Mouse (Mus musculus) forebrain, embryonic 12.5 days (tissue): ENCODE measurements at regions not wholly inside any gene's neighbourhood (a gene's known extent, or its start where the extent isn't known, plus 50 kb on each side); places are given as distances from the start of the nearest gene placed in this dataset.

ENCODE experiments used
- ATAC-seq: fragments of 200-750 bp; cut with Nextera tagmentation; 2 replicates; pipeline ENCODE4 v1.8.0; 2017; ENCODE audit warnings: moderate TSS enrichment; ENCODE audit not compliant: low FRiP score
- H3K27ac ChIP-seq: fragments of 300-500 bp; sonication (generic); 2 replicates; pipeline ENCODE4 v1.5.1; 2016; ENCODE audit warnings: mild to moderate bottlenecking
- H3K27me3 ChIP-seq: fragments of 300-500 bp; sonication (generic); 2 replicates; pipeline ENCODE4 v1.6.1; 2016; ENCODE audit warnings: mild to moderate bottlenecking
- H3K36me3 ChIP-seq: fragments of 300-500 bp; sonication (generic); replicated peaks from 2 replicates; pipeline ENCODE4 v1.6.1; 2016; ENCODE audit warnings: mild to moderate bottlenecking
- H3K4me1 ChIP-seq: fragments of 300-500 bp; sonication (generic); 2 replicates; pipeline ENCODE4 v1.6.1; 2016
- H3K4me2 ChIP-seq: fragments of 300-500 bp; sonication (generic); 2 replicates; pipeline ENCODE4 v1.6.1; 2016; ENCODE audit warnings: mild to moderate bottlenecking, moderate library complexity
- H3K4me3 ChIP-seq: fragments of 300-500 bp; sonication (generic); replicated peaks from 2 replicates; pipeline ENCODE4 v1.5.1; 2016; ENCODE audit warnings: mild to moderate bottlenecking
- H3K9ac ChIP-seq: fragments of 300-500 bp; sonication (generic); 2 replicates; pipeline ENCODE4 v1.6.1; 2016; ENCODE audit warnings: mild to moderate bottlenecking
- H3K9me3 ChIP-seq: fragments of 300-500 bp; sonication (generic); 2 replicates; pipeline ENCODE4 v1.6.1; 2016
- WGBS: fragments of 180-500 bp; shearing (Covaris S2); methylation state at CpG from one replicate; pipeline ENCODE4 v1.1.7; 2016; 5-methylcytosine and 5-hydroxymethylcytosine counted together

DNA sequence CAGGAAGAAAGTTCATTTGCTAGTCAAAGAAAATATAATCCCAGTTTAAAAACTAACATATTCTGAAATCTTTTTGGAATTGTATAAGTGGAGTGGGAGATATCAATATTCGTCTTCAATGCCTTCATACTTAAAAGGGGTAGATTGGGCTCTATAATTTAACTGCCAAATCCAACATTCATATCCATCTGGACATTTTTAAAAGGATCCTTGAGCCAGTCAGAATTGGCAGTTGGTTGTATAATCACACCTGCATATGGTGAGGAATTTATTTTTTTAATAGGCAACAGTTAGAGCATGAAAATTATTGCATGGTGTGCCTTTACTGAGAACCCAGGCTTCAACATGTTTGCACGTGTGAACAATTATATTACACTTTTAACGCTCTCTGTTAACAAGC is 419.5 kb upstream of the Cd180 start:
- Histone ChIP-seq H3K9ac (no peak overlapping the region), H3K4me1 (no peaks in the 10 kb centered on the region), H3K27ac (no peak overlapping the region), H3K4me2 (no peak overlapping the region), H3K27me3 (no peaks in the 10 kb centered on the region), H3K9me3 (no peaks in the 10 kb centered on the region), H3K36me3 (no peaks in the 10 kb centered on the region), H3K4me3 (no peak overlapping the region)
- no peak for ATAC-seq
- WGBS: 84% methylated on average over 3 of the region's 3 CpGs

DNA sequence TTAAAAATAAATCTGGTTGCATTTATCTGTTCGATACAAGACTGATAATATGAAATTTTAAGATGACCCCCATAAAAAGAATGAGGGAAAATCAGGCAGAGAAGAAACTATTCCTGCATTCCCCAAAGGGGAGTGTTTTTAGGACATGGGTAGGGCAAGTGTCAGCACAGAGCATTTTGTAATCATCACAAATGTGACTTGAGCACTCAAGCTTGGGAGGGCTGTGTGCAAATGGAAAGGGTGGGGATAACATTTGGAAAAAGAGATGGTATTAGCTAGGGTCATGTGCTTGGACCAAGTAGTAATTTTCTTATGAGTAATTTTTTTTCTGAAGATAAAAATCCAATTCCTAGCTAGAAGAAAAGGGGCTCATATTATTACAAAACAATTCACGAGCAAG is 418.1 kb upstream of the Cd180 start:
- Histone ChIP-seq H3K9ac (no peak overlapping the region), H3K4me1 (no peaks in the 10 kb centered on the region), H3K36me3 (no peaks in the 10 kb centered on the region), H3K4me3 (no peak overlapping the region), H3K27me3 (no peaks in the 10 kb centered on the region), H3K27ac (no peak overlapping the region), H3K9me3 (no peaks in the 10 kb centered on the region), H3K4me2 (no peak overlapping the region)
- WGBS: 90% methylated on average over 2 of the region's 2 CpGs
- ATAC-seq: no peak

DNA sequence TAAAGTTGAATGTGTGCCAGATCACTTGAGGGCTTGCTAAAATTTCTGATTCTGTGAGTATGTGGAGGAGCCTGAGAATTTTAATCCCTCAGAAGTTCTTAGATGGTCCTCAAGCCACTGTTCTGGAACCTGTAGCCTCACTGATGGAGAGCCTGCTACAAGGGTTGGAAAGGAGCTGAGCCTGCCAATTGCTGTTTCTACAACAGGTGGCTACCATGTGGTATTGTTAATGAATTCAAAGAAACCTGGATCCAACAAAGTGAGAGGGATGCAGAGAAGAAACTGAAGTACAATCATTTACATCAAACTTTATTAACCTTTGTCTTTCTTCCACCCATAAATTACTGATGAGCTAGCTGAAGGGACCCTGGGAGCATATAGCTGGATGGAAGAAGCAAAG is 416.5 kb upstream of the Cd180 start:
- Histone ChIP-seq H3K4me3 (no peak overlapping the region), H3K4me1 (no peaks in the 10 kb centered on the region), H3K27me3 (no peaks in the 10 kb centered on the region), H3K36me3 (no peaks in the 10 kb centered on the region), H3K9ac (no peak overlapping the region), H3K27ac (no peak overlapping the region), H3K9me3 (0 out of 2 replicates have a peak, but pooled peaks cover 3% of the 10 kb centered on the region), H3K4me2 (no peak overlapping the region)
- no peak for ATAC-seq

DNA sequence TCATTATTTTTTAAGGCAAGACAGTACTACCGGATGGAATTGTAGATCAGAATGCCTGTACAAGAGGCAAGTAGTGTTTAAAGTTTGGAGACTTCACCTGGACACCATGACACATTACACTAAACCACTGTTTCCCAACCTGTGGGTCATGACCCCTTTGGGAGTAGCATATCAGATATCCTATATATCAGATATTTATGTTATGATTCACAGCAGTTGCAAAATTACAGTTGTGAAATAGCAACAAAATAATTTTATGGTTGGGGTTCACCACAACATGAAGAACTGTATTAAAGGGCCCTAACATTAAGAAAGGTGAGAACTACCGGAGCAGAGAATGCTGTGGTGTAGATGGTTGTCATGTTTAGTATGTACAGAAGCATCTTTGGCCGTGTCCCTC is 413.2 kb upstream of the Cd180 start:
- Histone ChIP-seq H3K36me3 (no peaks in the 10 kb centered on the region), H3K4me2 (no peak overlapping the region), H3K27ac (no peak overlapping the region), H3K4me1 (no peaks in the 10 kb centered on the region), H3K4me3 (no peak overlapping the region), H3K27me3 (no peaks in the 10 kb centered on the region), H3K9ac (no peak overlapping the region), H3K9me3 (0 out of 2 replicates have a peak, but pooled peaks cover 3% of the 10 kb centered on the region)
- 93% methylated on average over 3 of the region's 3 CpGs for WGBS
- ATAC-seq: no peak

DNA sequence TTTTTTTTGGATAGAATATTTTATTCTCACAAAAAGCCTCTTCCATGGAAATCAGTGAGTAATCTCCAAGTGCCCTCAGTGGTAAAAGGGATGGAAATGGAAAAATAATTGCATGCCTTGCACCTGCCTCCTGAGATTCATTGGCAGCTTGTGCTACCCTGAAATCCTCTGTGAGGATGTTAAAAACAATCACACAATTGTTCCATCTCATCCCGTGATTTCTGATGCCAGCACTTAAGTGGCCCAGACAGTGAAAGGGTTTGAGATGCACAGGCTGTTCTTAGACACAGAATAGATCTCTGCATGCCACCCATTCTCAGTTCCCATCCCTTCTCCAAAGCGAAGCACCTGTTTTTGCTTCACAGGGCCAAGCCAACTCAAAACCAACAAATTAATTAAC is 398.9 kb upstream of the Cd180 start:
- H3K27ac ChIP-seq: no peak overlapping the region
- H3K36me3 ChIP-seq: no peaks in the 10 kb centered on the region
- WGBS: 70% methylated on average over 2 of the region's 2 CpGs
- no peak overlapping the region for H3K4me3 ChIP-seq
- H3K9ac ChIP-seq: no peak overlapping the region
- no peak overlapping the region for H3K4me2 ChIP-seq
- no peak for ATAC-seq
- no peaks in the 10 kb centered on the region for H3K9me3 ChIP-seq
- H3K4me1 ChIP-seq: no peaks in the 10 kb centered on the region
- no peaks in the 10 kb centered on the region for H3K27me3 ChIP-seq

DNA sequence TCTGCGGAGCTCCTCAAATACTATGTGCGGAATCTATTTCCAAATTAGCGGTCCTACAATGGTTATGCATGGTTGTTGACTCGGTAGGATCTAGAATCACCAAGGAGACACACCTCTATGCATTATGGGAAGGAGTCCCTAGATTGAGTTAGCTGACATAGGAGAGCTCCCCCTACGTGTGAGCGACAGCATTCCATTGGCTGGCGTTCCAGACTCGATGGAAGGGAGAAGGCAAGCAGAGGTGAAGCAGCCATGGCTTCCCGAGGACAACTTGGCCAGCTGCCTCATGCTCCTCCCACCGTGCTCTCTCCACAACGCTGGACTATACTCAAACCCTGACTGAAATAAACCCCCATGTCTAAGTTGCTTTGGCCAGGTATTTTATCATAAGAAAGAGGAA is 398.3 kb upstream of the Cd180 start:
- no peaks in the 10 kb centered on the region for H3K27me3 ChIP-seq
- H3K9ac ChIP-seq: no peak overlapping the region
- ATAC-seq: no peak
- WGBS: 82% methylated on average over 11 of the region's 11 CpGs
- H3K36me3 ChIP-seq: no peaks in the 10 kb centered on the region
- H3K4me2 ChIP-seq: no peak overlapping the region
- H3K4me1 ChIP-seq: no peaks in the 10 kb centered on the region
- no peak overlapping the region for H3K4me3 ChIP-seq
- H3K27ac ChIP-seq: no peak overlapping the region
- H3K9me3 ChIP-seq: no peaks in the 10 kb centered on the region

DNA sequence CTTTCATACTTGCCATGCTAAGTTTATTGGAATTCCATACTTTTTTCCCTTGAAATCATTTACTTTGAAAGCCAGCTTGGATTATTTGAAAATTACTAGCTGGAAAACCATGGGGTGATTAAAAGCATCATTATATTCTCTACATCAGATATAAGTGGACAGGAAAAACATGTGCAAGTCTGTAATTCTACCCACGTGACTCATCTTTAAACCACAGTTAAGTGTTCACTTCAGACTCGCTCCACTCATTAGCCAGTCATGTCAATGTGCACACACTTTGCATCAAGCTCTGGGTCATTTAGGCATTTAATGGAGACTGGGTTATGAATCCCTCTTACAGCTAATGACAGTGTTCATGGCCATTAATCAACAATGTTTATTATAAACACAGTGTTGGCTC is 385.4 kb upstream of the Cd180 start:
- Histone ChIP-seq H3K36me3 (no peaks in the 10 kb centered on the region), H3K4me3 (no peak overlapping the region), H3K9ac (no peak overlapping the region), H3K27ac (no peak overlapping the region), H3K27me3 (no peaks in the 10 kb centered on the region), H3K4me2 (no peak overlapping the region), H3K9me3 (no peaks in the 10 kb centered on the region), H3K4me1 (no peaks in the 10 kb centered on the region)
- 64% methylated on average over 2 of the region's 2 CpGs for WGBS
- ATAC-seq: no peak

DNA sequence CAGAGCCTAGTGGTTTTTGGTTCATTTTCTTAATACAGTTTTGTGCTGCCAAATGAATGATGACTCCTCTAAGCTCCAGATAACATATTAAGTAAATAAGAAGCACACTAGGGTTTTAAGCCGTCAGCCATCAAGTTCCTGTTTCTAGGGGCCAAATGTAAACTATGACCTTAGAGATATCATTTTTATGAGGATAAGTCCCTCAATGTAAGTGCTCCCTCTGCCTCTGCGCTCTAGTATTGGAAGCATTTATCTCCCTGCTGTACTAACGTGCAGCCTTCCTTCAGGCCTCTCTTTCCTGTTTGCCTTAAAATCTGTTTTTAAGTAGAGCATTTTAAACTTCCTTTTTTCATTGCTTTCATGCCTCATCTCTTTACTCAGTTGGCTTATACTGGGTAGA is 381.3 kb upstream of the Cd180 start:
- Histone ChIP-seq H3K4me1 (no peaks in the 10 kb centered on the region), H3K9me3 (no peaks in the 10 kb centered on the region), H3K36me3 (no peaks in the 10 kb centered on the region), H3K9ac (no peak overlapping the region), H3K27me3 (no peaks in the 10 kb centered on the region), H3K4me3 (no peak overlapping the region), H3K4me2 (no peak overlapping the region), H3K27ac (no peak overlapping the region)
- WGBS: 82% methylated on average over 3 of the region's 3 CpGs
- no peak for ATAC-seq

DNA sequence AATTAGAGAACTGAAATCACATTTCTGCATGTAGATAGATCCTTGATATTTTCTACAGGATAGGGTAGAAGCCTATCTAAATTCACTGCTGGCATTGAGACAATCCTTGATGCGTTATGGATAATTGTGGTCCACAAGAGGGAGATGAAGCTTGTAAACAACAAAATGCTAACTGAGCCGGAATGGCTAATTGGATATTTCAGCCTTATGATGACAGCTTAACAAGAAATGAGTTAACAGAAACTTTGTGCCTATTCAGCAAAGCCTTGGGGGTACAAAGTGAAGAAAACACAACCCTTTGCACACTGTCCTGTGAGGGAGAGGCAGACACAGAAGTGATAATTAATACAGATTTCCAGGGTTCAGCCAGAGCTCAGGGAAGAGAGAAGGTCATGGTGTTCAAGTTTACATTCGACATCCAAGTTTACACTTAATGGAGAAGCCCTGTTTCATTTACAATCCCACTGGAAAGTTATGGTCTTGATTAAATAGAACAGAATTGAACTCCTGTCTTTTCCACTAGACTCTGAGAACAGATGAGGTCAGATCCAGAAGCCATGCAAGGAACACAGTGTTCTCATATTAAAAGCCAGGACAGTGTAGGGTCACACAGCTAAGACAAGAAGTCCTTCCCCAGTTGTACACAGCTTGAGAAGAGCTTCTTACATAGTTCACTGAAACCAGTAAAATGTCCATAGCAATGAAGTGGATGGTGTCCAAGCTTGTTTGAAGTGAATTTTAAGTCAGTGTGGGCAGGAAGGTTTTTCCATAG is 377.3 kb upstream of the Cd180 start:
- Histone ChIP-seq H3K4me3 (no peak overlapping the region), H3K4me2 (no peak overlapping the region), H3K9ac (no peak overlapping the region), H3K27ac (no peak overlapping the region), H3K4me1 (no peaks in the 10 kb centered on the region), H3K36me3 (no peaks in the 10 kb centered on the region), H3K27me3 (no peaks in the 10 kb centered on the region), H3K9me3 (no peaks in the 10 kb centered on the region)
- ATAC-seq: no peak
- WGBS: 55% methylated on average over 3 of the region's 3 CpGs

DNA sequence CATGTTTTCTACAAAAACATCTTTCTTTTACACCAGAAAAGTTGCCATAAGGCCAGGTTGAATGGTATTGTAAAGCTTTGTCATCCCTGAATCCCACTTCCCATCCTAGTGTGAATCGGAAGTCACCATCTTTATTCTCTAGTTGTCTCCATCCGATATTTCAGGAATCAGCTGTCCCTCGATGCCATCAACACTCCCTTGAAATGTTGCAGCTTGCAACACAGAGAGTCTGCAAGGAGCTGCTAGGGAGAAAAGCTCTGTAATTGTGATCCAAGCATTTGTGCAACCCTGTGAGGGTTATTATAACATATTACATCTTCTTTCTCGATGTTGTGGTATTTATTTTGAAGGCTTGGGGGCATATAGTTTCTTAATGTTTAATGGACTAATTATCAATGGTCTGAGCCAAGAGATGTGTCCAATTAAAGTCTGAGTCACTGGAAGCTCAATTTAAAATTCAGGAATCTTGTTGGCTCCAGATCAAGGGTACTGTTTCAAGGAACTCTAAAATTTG is 374.4 kb upstream of the Cd180 start:
- WGBS: 89% methylated on average over 4 of the region's 4 CpGs
- Histone ChIP-seq H3K4me3 (no peak overlapping the region), H3K27ac (no peak overlapping the region), H3K36me3 (no peaks in the 10 kb centered on the region), H3K4me2 (no peak overlapping the region), H3K4me1 (no peaks in the 10 kb centered on the region), H3K9me3 (no peaks in the 10 kb centered on the region), H3K27me3 (no peaks in the 10 kb centered on the region), H3K9ac (no peak overlapping the region)
- no peak for ATAC-seq

DNA sequence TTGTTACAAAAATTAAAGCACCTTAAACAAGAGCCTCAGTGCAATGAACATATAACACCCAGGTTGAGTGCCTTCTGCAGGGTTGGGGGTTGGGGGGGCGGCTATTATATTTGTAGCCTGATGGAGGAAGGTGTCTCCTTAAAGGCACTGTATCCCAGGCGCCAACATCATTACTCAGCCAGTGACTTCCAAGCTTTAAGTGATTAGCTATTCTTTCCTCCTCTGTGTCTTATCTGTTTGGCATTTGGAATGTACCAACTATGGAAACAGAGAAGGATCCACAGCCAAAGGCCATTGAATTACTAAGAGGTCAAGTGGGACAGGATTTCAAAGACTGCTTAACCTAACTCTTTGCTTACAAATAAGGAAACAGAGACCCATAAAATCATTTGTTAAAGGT is 373.9 kb upstream of the Cd180 start:
- no peak overlapping the region for H3K4me2 ChIP-seq
- no peaks in the 10 kb centered on the region for H3K27me3 ChIP-seq
- H3K4me3 ChIP-seq: no peak overlapping the region
- H3K4me1 ChIP-seq: no peaks in the 10 kb centered on the region
- no peaks in the 10 kb centered on the region for H3K36me3 ChIP-seq
- 88% methylated on average over 2 of the region's 2 CpGs for WGBS
- no peak overlapping the region for H3K9ac ChIP-seq
- H3K9me3 ChIP-seq: no peaks in the 10 kb centered on the region
- ATAC-seq: no peak
- no peak overlapping the region for H3K27ac ChIP-seq

DNA sequence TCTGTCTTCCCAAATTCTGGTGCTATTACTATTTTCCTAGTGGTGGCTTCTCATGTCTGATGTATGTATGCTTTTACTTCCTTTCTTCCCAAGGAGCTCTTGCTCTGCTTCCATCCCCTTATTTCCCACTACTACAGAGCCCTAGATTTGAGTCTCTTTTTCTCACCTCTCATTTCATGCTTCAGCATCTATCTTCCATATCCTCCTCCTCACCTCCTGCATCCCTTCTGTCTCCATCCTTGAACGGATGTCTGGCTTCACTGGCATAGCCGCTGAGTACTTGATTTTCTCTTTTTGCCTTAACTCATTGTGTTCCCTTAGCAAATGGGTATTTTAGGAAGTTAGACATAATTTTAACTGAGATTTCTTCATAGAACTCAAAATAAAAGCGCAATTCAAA is 369.5 kb upstream of the Cd180 start:
- WGBS: 92% methylated on average over 3 of the region's 3 CpGs
- no peak for ATAC-seq
- H3K27me3 ChIP-seq: no peaks in the 10 kb centered on the region
- H3K4me1 ChIP-seq: no peaks in the 10 kb centered on the region
- no peak overlapping the region for H3K4me3 ChIP-seq
- H3K36me3 ChIP-seq: no peaks in the 10 kb centered on the region
- no peak overlapping the region for H3K4me2 ChIP-seq
- no peak overlapping the region for H3K9ac ChIP-seq
- H3K9me3 ChIP-seq: no peaks in the 10 kb centered on the region
- no peak overlapping the region for H3K27ac ChIP-seq

DNA sequence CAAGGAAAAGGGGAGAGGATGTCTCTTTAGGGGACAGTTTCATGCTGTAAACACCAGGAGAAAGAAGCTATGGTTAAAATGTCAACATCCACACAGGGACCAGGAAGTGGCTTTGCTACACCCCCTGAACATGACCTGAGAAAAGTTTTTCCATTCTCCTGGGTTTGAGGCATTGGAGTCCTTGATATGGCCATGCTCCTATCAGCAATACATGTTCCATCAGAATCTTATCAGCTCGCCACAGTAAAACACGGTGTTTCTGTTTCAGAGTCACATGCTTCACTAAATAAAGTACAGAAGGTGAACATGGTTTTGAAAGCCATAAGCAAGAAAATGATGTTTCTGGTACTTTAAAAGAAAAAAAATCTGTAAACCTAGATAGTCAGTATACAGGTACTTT is 367.4 kb upstream of the Cd180 start:
- H3K36me3 ChIP-seq: no peaks in the 10 kb centered on the region
- ATAC-seq: no peak
- no peaks in the 10 kb centered on the region for H3K9me3 ChIP-seq
- H3K27me3 ChIP-seq: no peaks in the 10 kb centered on the region
- H3K4me3 ChIP-seq: no peak overlapping the region
- H3K27ac ChIP-seq: no peak overlapping the region
- no peak overlapping the region for H3K4me2 ChIP-seq
- no peak overlapping the region for H3K9ac ChIP-seq
- WGBS: 89% methylated on average over 2 of the region's 2 CpGs
- no peaks in the 10 kb centered on the region for H3K4me1 ChIP-seq
